Mouse (Mus musculus) olfactory bulb, adult 2 months (tissue): ENCODE results near the gene 4933434E20Rik. TPM values are rescaled to one million over a fixed set of nuclear protein-coding genes. Genes with fewer than 3 reads are reported as not detected.

Experiments used
- H3K27ac ChIP-seq: fragments of 200-500 bp; 2 replicates; pipeline ENCODE4 v1.5.1; 2012; ENCODE audit warnings: low read depth, low read length; ENCODE audit not compliant: insufficient read depth
- H3K4me1 ChIP-seq: fragments of 200-500 bp; 2 replicates; pipeline ENCODE4 v1.6.1; 2012; ENCODE audit warnings: low read length; ENCODE audit not compliant: control insufficient read depth, insufficient read depth
- H3K4me3 ChIP-seq: fragments of 200-500 bp; 2 replicates; pipeline ENCODE4 v1.5.1; 2012; ENCODE audit warnings: mild to moderate bottlenecking, low read depth, low read length, moderate library complexity; ENCODE audit not compliant: insufficient read depth
- CTCF ChIP-seq: fragments of 200-500 bp; IDR thresholded peaks from 2 replicates; pipeline ENCODE4 v1.5.1; 2012; ENCODE audit warnings: low read depth, mild to moderate bottlenecking, low read length, moderate library complexity; ENCODE audit not compliant: insufficient read depth
- POLR2A ChIP-seq: fragments of 200-500 bp; IDR thresholded peaks from 2 replicates; pipeline ENCODE4 v1.6.1; 2012; ENCODE audit warnings: mild to moderate bottlenecking, low read depth, low read length, moderate library complexity; ENCODE audit not compliant: insufficient read depth
- WGBS: fragments of 180-500 bp; shearing (Covaris S2); methylation state at CpG from one replicate; pipeline ENCODE4 v1.1.7; 2018; 5-methylcytosine and 5-hydroxymethylcytosine counted together
- polyA plus RNA-seq: library from polyadenylated mRNA; stranded (reverse); fragments of >200 nt; gene quantifications from 2 replicates; pipeline ENCODE4 v1.2.4, GENCODE M21; 2012; ENCODE audit warnings: low replicate concordance; ENCODE audit not compliant: missing spikeins, insufficient read depth, insufficient read length

The 4933434E20Rik gene
- polyA plus RNA-seq, 1 experiment: not detected

GRCm38 (mm10) chr3:90079133-90079762 is 27.8 kb downstream of the 4933434E20Rik start:
- TF ChIP-seq POLR2A (peak; percentile 87), CTCF (peak; percentile 6; the same call in 1 of the 2 replicates)
- under 1% methylated on average over 33 of the region's 33 CpGs for WGBS
- Histone ChIP-seq H3K4me3 (peak overlapping the region; percentile 74), H3K27ac (peak overlapping the region; percentile 71), H3K4me1 (peaks cover 19% of the 10 kb centered on the region)

GRCm38 (mm10) chr3:90079763-90080497 is 28.5 kb downstream of the 4933434E20Rik start:
- Histone ChIP-seq H3K4me3 (peak overlapping the region; percentile 74), H3K27ac (peak overlapping the region; percentile 71), H3K4me1 (peaks cover 23% of the 10 kb centered on the region)
- TF ChIP-seq POLR2A (peak; percentile 71; the same call in 1 of the 2 replicates), CTCF (no peak)
- WGBS: under 1% methylated on average over 53 of the region's 53 CpGs

GRCm38 (mm10) chr3:90080498-90080863 is 29.0 kb downstream of the 4933434E20Rik start:
- Histone ChIP-seq H3K4me1 (peaks cover 26% of the 10 kb centered on the region), H3K27ac (peak overlapping the region; percentile 38; the same call in 1 of the 2 replicates), H3K4me3 (peak overlapping the region; percentile 74)
- TF ChIP-seq POLR2A (no peak), CTCF (no peak)
- WGBS: 0% methylated on average over 6 of the region's 6 CpGs

GRCm38 (mm10) chr3:90081365-90082240 is 30.2 kb downstream of the 4933434E20Rik start:
- H3K4me1 ChIP-seq: peaks cover 26% of the 10 kb centered on the region
- TF ChIP-seq CTCF (no peak), POLR2A (no peak)
- no peak overlapping the region; the same call in 1 of the 2 replicates for H3K27ac ChIP-seq
- 52% methylated on average over 5 of the region's 5 CpGs for WGBS
- H3K4me3 ChIP-seq: no peak overlapping the region

GRCm38 (mm10) chr3:90083034-90083433 is 31.6 kb downstream of the 4933434E20Rik start:
- peaks cover 26% of the 10 kb centered on the region for H3K4me1 ChIP-seq
- H3K4me3 ChIP-seq: no peak overlapping the region
- 26% methylated on average over 5 of the region's 5 CpGs for WGBS
- TF ChIP-seq CTCF: no peak
- peak overlapping the region; percentile 74 for H3K27ac ChIP-seq

- peak overlapping the region; percentile 76 for H3K27ac ChIP-seq
- peaks cover 26% of the 10 kb centered on the region for H3K4me1 ChIP-seq
- 17% methylated on average over 3 of the region's 3 CpGs for WGBS
- H3K4me3 ChIP-seq: no peak overlapping the region
- TF ChIP-seq CTCF: no peak
- no peak for TF ChIP-seq POLR2A
Measured at GRCm38 (mm10) chr3:90083698-90084324, 32.4 kb downstream of the 4933434E20Rik start.

- Histone ChIP-seq H3K4me3 (no peak overlapping the region), H3K27ac (peak overlapping the region; percentile 76), H3K4me1 (peaks cover 26% of the 10 kb centered on the region)
- WGBS: 26% methylated on average over 4 of the region's 4 CpGs
- TF ChIP-seq CTCF: no peak
Measured at GRCm38 (mm10) chr3:90084790-90085189, 33.4 kb downstream of the 4933434E20Rik start.

- Histone ChIP-seq H3K4me3 (no peak overlapping the region), H3K4me1 (peaks cover 25% of the 10 kb centered on the region), H3K27ac (peak overlapping the region; percentile 76)
- WGBS: 68% methylated on average over 6 of the region's 6 CpGs
- TF ChIP-seq POLR2A (no peak), CTCF (no peak)
Measured at GRCm38 (mm10) chr3:90085281-90085680, 33.8 kb downstream of the 4933434E20Rik start.
